In genomic region chr11:110781492-110782276, GRCm38 (mm10) we compare ENCODE assay signal across 14 mouse cellular contexts.
DNase-seq lines count a peak whose midpoint lies in the region; ATAC-seq and TF ChIP-seq lines count a peak whose summit lies in the region.
"Had no signal": no experiment of that assay in that cellular context is flagged by ENCODE, and none has a peak within 500 bp of the region (broad histone marks: within the 10 kb centered on the region; RNA-seq: fewer than 3 reads in every experiment).

No protein-coding gene starts in this region.

- TF ChIP-seq CTCF in ES-Bruce4 (IDR thresholded peaks at IDR 0.05; ENCODE audit: low read depth, low read length), result no peak
- no peak for TF ChIP-seq CTCF in embryonic fibroblast, embryonic 13.5 days (IDR thresholded peaks at IDR 0.05; ENCODE audit: borderline replicate concordance, insufficient read depth, low read length)

- no peaks in the 10 kb centered on the region for H3K27me3 ChIP-seq in forebrain, embryonic 11.5 days (ENCODE audit: control insufficient read depth, insufficient read depth, low read length)
- no peaks in the 10 kb centered on the region for H3K27me3 ChIP-seq in forebrain, embryonic 15.5 days
- no peaks in the 10 kb centered on the region; the same call in 1 of the 2 replicates for H3K27me3 ChIP-seq in ES-Bruce4 (ENCODE audit: control insufficient read depth, insufficient read depth, low read length, poor library complexity, severe bottlenecking)
- H3K27me3 ChIP-seq: hindbrain, embryonic 15.5 days had no signal

- 43% methylated on average over 3 of the region's 3 CpGs for WGBS in forebrain, embryonic 11.5 days
- 38% methylated on average over 3 of the region's 3 CpGs for WGBS in forebrain, embryonic 15.5 days

- H3K36me3 ChIP-seq in forebrain, embryonic 11.5 days (ENCODE audit: control insufficient read depth, insufficient read depth, low read length), result no peaks in the 10 kb centered on the region
- H3K36me3 ChIP-seq in forebrain, embryonic 15.5 days, result no peaks in the 10 kb centered on the region
- no peaks in the 10 kb centered on the region for H3K36me3 ChIP-seq in ES-Bruce4 (ENCODE audit: control insufficient read depth, insufficient read depth, low read length, poor library complexity, severe bottlenecking)
- H3K36me3 ChIP-seq: hindbrain, embryonic 15.5 days had no signal

- no peak overlapping the region for H3K9ac ChIP-seq in forebrain, embryonic 11.5 days (ENCODE audit: low read length)
- H3K9ac ChIP-seq in forebrain, embryonic 15.5 days (replicated peaks), result no peak overlapping the region
- H3K9ac ChIP-seq in ES-Bruce4 (ENCODE audit: low read depth, poor library complexity, severe bottlenecking), result no peak overlapping the region
- H3K9ac ChIP-seq: hindbrain, embryonic 15.5 days had no signal

- no peak for TF ChIP-seq POLR2A in ES-Bruce4 (IDR thresholded peaks at IDR 0.05; ENCODE audit: insufficient read depth, low read length)
- TF ChIP-seq POLR2A in embryonic fibroblast, embryonic 13.5 days (IDR thresholded peaks at IDR 0.05; ENCODE audit: low read depth, low read length), result no peak

- ATAC-seq in forebrain, embryonic 11.5 days (replicated peaks; ENCODE audit: low FRiP score), result peak; percentile 71; the same call in 1 of the 2 replicates
- no peak for ATAC-seq in forebrain, embryonic 15.5 days (replicated peaks)
- ATAC-seq in megakaryocyte progenitor cell, adult 5-6 weeks (replicated peaks; ENCODE audit: poor library complexity), result peak; percentile 75

- H3K27ac ChIP-seq in forebrain, embryonic 11.5 days (ENCODE audit: low read depth, low read length), result no peak overlapping the region
- H3K27ac ChIP-seq in forebrain, embryonic 15.5 days (replicated peaks), result no peak overlapping the region
- H3K27ac ChIP-seq in ES-Bruce4 (ENCODE audit: insufficient read depth, low read length), result peak overlapping the region; percentile 67; the same call in 1 of the 2 replicates
- H3K27ac ChIP-seq in embryonic fibroblast, embryonic 13.5 days (ENCODE audit: insufficient read depth, low read length), result peak overlapping the region; percentile 79
- H3K27ac ChIP-seq: hindbrain, embryonic 15.5 days; kidney, postnatal 0 days had no signal

- DNase-seq in forebrain, embryonic 11.5 days (ENCODE audit: low spot score), result peak; percentile 48
- DNase-seq in urinary bladder, postnatal 25 days (ENCODE audit: low spot score), result no peak
- no peak for DNase-seq in ovary, postnatal 14 days (ENCODE audit: low spot score)
- no peak for DNase-seq in cerebellum, adult 18-20 months
- DNase-seq: B cell, adult 2 months; lung, postnatal 4 days; spleen, adult 18-20 months; thymus, adult 18-20 months had no signal

- no peak overlapping the region for H3K4me2 ChIP-seq in forebrain, embryonic 11.5 days (ENCODE audit: low read depth, low read length, severe bottlenecking)
- H3K4me2 ChIP-seq in forebrain, embryonic 15.5 days (replicated peaks), result no peak overlapping the region
- H3K4me2 ChIP-seq: hindbrain, embryonic 15.5 days had no signal

- H3K4me1 ChIP-seq in forebrain, embryonic 11.5 days (replicated peaks; ENCODE audit: control insufficient read depth, insufficient read depth, low read length), result peaks cover 3% of the 10 kb centered on the region; the same call in 1 of the 2 replicates
- H3K4me1 ChIP-seq in forebrain, embryonic 15.5 days, result no peaks in the 10 kb centered on the region
- H3K4me1 ChIP-seq in ES-Bruce4 (ENCODE audit: control insufficient read depth, insufficient read depth, low read length), result peaks cover 4% of the 10 kb centered on the region
- H3K4me1 ChIP-seq in embryonic fibroblast, embryonic 13.5 days (ENCODE audit: control insufficient read depth, insufficient read depth, low read length), result peaks cover 12% of the 10 kb centered on the region
- H3K4me1 ChIP-seq: hindbrain, embryonic 15.5 days had no signal

- TF ChIP-seq EP300 in ES-Bruce4 (IDR thresholded peaks at IDR 0.05; ENCODE audit: insufficient read depth, low read depth, low read length), result no peak

- H3K9me3 ChIP-seq in forebrain, embryonic 11.5 days (ENCODE audit: control insufficient read depth, low read length), result no peaks in the 10 kb centered on the region
- no peaks in the 10 kb centered on the region for H3K9me3 ChIP-seq in forebrain, embryonic 15.5 days
- H3K9me3 ChIP-seq in ES-Bruce4 (replicated peaks; ENCODE audit: control insufficient read depth, insufficient read depth, low read length, poor library complexity, severe bottlenecking), result no peaks in the 10 kb centered on the region
- H3K9me3 ChIP-seq: hindbrain, embryonic 15.5 days had no signal

- no peak overlapping the region for H3K4me3 ChIP-seq in forebrain, embryonic 11.5 days (ENCODE audit: low read depth, low read length)
- no peak overlapping the region for H3K4me3 ChIP-seq in forebrain, embryonic 15.5 days
- H3K4me3 ChIP-seq in ES-Bruce4 (ENCODE audit: low read depth, low read length), result no peak overlapping the region
- no peak overlapping the region for H3K4me3 ChIP-seq in embryonic fibroblast, embryonic 13.5 days (ENCODE audit: insufficient read depth, low read length)
- H3K4me3 ChIP-seq: hindbrain, embryonic 15.5 days had no signal

Comparison
In these comparisons a context has a peak if more than half of its experiments do, and no peak if none do; other contexts are left out.
1. H3K27ac ChIP-seq: peak in ES-Bruce4 (single experiment) and embryonic fibroblast, embryonic 13.5 days (single experiment); none in forebrain, embryonic 11.5 days (single experiment) and forebrain, embryonic 15.5 days (single experiment).